Mouse (Mus musculus) neural tube, postnatal 0 days (tissue): ENCODE results near the gene Olfr872. TPM values are rescaled to one million over a fixed set of nuclear protein-coding genes. Genes with fewer than 3 reads are reported as not detected.

Experiments used
- polyA plus RNA-seq: library from polyadenylated mRNA; unstranded; fragments of >200 nt; fragmentation: Nextera tagmentation; extraction: Ambion mirVana; gene quantifications from 2 replicates; pipeline ENCODE4 v1.2.1, GENCODE M21; 2015

Olfr872 gene
- polyA plus RNA-seq, result not detected in 2 replicates

GRCm38 (mm10) chr9:20236819-20237218, at the start of gene Olfr872:
TSS of gene Olfr872 (plus strand) at chr9:20237119.

GRCm38 (mm10) chr9:20211907-20212306, 25.0 kb upstream of the Olfr872 start, which contains the start of gene Olfr871:
TSS of gene Olfr871 (plus strand) at chr9:20212207.

GRCm38 (mm10) chr9:20282051-20282450, 45.1 kb downstream of the Olfr872 start, which contains the start of gene Olfr39:
TSS of gene Olfr39 (plus strand) at chr9:20282351.

GRCm38 (mm10) chr9:20298232-20298631, 61.3 kb downstream of the Olfr872 start, which contains the start of gene Olfr873:
TSS of gene Olfr873 (plus strand) at chr9:20298532.

Other genes starting within 250 kb of the Olfr872 start
- gene Olfr866, start 209.1 kb upstream of the Olfr872 start, polyA plus RNA-seq, result not detected in 2 replicates
- gene Olfr867, start 179.6 kb upstream of the Olfr872 start, polyA plus RNA-seq, result not detected in 2 replicates
- gene Olfr868, start 138.5 kb upstream of the Olfr872 start, polyA plus RNA-seq, result not detected in 2 replicates
- gene Olfr869, start 108.1 kb upstream of the Olfr872 start, polyA plus RNA-seq, result not detected in 2 replicates
- gene Olfr870, start 63.1 kb upstream of the Olfr872 start, polyA plus RNA-seq, result not detected in 2 replicates
- gene Olfr871, start 24.9 kb upstream of the Olfr872 start, polyA plus RNA-seq, result not detected in 2 replicates
- gene Olfr39, start 45.2 kb downstream of the Olfr872 start, polyA plus RNA-seq, result not detected in 2 replicates
- not detected in 2 replicates for gene Olfr873, start 61.4 kb downstream of the Olfr872 start, polyA plus RNA-seq
- gene Olfr18, start 99.0 kb downstream of the Olfr872 start, polyA plus RNA-seq, result not detected in 2 replicates
- gene Zfp560, start 148.1 kb downstream of the Olfr872 start, polyA plus RNA-seq, result 50.5 and 58.6 TPM in 2 replicates
- gene Zfp26, start 223.0 kb downstream of the Olfr872 start, polyA plus RNA-seq, result 6.1 and 8.2 TPM in 2 replicates